Mouse (Mus musculus): ENCODE data around the gene Prpf4. TPM values are rescaled to one million over a fixed set of nuclear protein-coding genes. Genes with fewer than 3 reads are reported as not detected.

The Prpf4 gene
- total RNA-seq, 2 experiments from 2014 or later, result 13.3 to 16.1 TPM

GRCm38 (mm10) chr4:62433939-62434870 is 25.6 kb downstream of the Prpf4 start:
- intact Hi-C loops (cut with DNase I), result no loop called here

GRCm38 (mm10) chr4:62435081-62435480 is 26.5 kb downstream of the Prpf4 start, which contains the start of gene Rnf183:
Gene Rnf183, minus strand, starts transcription at chr4:62435252.
- intact Hi-C loops (cut with DNase I), result no loop called here

More at GRCm38 (mm10) chr4:62433939-62434870, 25.6 kb downstream of the Prpf4 start:
- no peak for DNase-seq

GRCm38 (mm10) chr4:62437256-62437778 is 28.7 kb downstream of the Prpf4 start:
- no peak for DNase-seq
- intact Hi-C loops (cut with DNase I), result no loop called here

More at GRCm38 (mm10) chr4:62435081-62435480, 26.5 kb downstream of the Prpf4 start, which contains the start of gene Rnf183:
- no peak for DNase-seq

DNA sequence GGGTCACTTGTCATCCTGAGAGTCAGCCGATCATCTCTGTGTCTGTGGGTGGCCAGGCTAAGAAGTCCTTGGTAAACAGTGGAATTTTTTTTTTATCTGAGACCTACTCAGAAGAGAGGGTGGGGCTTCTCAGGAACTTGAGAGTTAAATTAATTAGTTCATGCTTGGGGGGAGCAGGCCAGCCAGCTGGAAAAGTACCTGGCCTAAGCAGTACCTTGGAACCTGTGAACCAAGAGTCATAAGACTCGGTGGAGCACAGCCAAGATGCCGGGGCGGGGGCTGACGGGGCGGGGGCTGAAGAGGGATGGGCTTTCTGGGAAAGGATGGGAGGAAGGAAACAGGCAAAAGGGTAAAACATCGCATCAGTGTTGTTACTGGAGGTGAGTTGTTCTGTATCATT is 29.3 kb downstream of the Prpf4 start:
- intact Hi-C loops (cut with DNase I), result no loop called here

GRCm38 (mm10) chr4:62439793-62440192 is 31.2 kb downstream of the Prpf4 start:
- intact Hi-C loops (cut with DNase I), result no loop called here
- DNase-seq, result no peak

More for the DNA sequence above, 29.3 kb downstream of the Prpf4 start:
- DNase-seq, result no peak

DNA sequence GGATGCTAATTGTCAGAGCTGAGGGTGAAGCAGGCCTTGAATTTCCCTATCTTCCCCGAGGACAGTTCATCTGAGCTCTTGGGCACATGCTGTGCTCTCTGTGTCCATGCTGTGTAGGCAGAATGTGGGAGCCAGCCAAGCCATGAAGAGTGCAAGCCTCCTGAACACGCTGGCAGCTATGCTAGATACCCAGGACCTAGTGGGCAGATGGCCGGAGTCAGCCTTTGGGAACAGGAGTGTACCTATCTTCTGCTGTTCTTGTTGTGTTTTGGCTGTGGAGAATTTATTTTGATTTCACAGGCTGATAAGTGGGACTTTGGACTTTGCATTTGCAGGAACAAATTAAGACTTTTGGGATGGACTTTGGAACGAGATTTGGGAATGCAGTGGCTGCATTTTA is 31.9 kb downstream of the Prpf4 start:
- intact Hi-C loops (cut with DNase I), result no loop called here
- no peak for DNase-seq

DNA sequence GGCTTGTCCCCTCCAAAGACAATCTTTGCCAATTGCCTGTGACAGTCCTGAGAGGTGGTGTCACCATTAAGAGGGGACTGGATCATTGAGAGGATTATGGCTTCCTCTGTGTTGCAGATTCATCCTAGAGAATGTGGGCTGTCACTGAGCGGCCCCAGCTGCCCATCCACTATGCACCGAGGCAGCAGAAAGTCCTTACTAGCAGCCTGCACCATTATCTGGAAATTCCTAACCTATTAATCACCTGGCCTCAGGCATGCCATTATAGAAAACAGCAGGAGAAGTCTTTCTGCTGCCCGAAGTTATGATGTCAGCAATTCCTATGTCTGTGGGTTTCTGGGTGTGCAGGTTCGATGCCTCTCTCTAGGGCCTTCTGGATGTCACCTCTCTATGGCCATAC is 32.4 kb downstream of the Prpf4 start:
- intact Hi-C loops (cut with DNase I), result no loop called here

DNA sequence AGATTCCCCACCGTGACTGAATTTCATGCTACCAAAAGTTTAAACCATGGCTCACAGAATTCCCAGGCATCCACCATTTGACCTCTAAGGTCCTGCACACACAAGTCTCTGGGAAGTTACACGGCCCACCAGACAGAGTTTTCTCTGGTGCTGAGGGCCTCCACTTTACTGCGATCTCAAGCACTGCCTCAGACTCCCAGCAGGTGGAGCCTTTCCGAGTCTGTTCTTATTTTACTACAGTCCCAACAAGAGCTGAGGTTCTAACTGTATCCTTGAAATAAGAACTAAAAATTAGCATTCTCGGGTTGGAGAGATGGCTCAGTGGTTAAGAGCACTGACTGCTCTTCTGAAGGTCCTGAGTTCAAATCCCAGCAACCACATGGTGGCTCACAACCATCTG is 46.4 kb downstream of the Prpf4 start:
- no peak for DNase-seq
- intact Hi-C loops (cut with DNase I), result loop anchor here (5.0 kb wide), 1 partner anchor 42 kb away; no protein-coding TSS in a partner anchor

More for the DNA sequence above, 32.4 kb downstream of the Prpf4 start:
- DNase-seq, result no peak

DNA sequence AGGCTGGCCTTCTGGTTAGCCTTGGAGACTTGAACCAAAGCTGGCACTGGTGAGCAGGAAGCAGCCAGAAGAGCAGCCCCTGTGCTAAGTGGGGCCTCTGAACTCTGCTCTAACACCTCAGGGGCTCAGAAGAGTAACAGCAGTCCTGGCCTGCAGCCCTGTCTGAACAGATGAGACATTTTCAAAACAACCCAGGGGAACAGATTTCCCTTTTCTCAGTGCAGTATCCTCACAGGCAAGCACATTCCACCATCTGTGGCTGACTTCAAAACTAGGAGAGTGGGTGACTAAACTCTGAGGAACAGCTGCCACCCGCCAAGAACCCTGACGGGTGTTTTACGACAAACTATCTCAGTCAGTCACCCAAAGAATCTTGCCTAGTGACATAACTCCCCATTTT is 50.5 kb downstream of the Prpf4 start:
- DNase-seq, result no peak
- intact Hi-C loops (cut with DNase I), result loop anchor here (5.0 kb wide), 1 partner anchor 38 kb away; no protein-coding TSS in a partner anchor

- DNase-seq, result no peak
- intact Hi-C loops (cut with DNase I), result no loop called here
These were observed 51.8 kb downstream of the Prpf4 start for GRCm38 (mm10) chr4:62460348-62460747.

GRCm38 (mm10) chr4:62463124-62463523 is 54.5 kb downstream of the Prpf4 start:
- DNase-seq, result no peak
- intact Hi-C loops (cut with DNase I), result no loop called here

DNA sequence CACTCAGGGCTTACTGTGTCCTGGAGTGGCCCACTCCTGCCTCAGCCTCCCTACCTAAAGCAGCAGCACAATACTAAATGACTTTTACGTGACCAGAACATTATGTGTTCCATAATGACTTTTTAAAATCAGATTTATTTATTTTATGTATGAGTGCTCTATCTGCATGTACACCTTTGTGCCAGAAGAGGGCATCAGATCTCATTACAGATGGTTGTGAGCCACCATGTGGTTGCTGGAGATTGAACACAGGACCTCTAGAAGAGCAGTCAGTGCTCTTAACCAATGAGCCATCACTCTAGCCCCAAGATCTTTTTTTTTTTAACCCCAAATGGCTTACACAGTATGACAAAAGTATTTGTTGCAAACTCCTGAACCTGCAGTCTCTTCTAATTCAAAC is 59.6 kb downstream of the Prpf4 start:
- intact Hi-C loops (cut with DNase I), result no loop called here
- no peak for DNase-seq

GRCm38 (mm10) chr4:62470598-62471051 is 62.0 kb downstream of the Prpf4 start, which contains the start of gene Wdr31:
Gene Wdr31, minus strand, starts transcription at chr4:62470896.
- DNase-seq, result peak; percentile 39 to 66
- intact Hi-C loops (cut with DNase I), result no loop called here

GRCm38 (mm10) chr4:62472071-62472470 is 63.5 kb downstream of the Prpf4 start:
- intact Hi-C loops (cut with DNase I), result no loop called here

DNA sequence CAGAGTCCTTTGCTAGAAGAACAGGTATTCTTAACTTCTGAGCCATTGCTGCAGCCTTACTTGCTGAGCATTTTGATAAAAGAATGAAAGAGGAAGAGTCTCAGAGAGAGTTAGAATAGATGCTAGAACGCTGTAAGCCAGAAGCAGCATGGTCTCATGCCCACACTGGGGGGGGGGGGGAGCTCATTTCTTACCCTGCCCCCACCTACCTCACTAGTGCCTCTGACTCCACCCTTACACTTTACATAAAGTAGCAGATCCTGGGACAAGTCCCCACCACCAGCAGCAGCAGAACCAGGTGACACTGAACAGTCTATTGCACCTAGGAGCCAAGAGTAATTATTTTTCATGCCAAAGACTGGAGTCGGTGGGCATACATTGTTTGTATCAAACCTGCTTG is 66.5 kb downstream of the Prpf4 start:
- intact Hi-C loops (cut with DNase I), result no loop called here

More at GRCm38 (mm10) chr4:62472071-62472470, 63.5 kb downstream of the Prpf4 start:
- DNase-seq, result no peak

GRCm38 (mm10) chr4:62475793-62476192 is 67.2 kb downstream of the Prpf4 start:
- intact Hi-C loops (cut with DNase I), result no loop called here
- DNase-seq, result no peak

More for the DNA sequence above, 66.5 kb downstream of the Prpf4 start:
- no peak for DNase-seq

Other genes starting within 250 kb of the Prpf4 start
- 1 to 10 TPM in 1 of 2 experiments, under 1 TPM in 1; 0.72 to 1.2 TPM for gene Zfp37, start 177.8 kb upstream of the Prpf4 start, total RNA-seq (2021)
- gene Slc31a2, start 146.2 kb upstream of the Prpf4 start, total RNA-seq (2021), result 1 to 10 TPM; 4.1 to 4.4 TPM
- 10 to 100 TPM; 11.4 to 11.6 TPM for gene Fkbp15, start 48.2 kb upstream of the Prpf4 start, total RNA-seq (2021)
- 10 to 100 TPM; 10.2 to 10.3 TPM for gene Slc31a1, start 48.1 kb upstream of the Prpf4 start, total RNA-seq (2021)
- 10 to 100 TPM; 40.2 to 45.3 TPM for gene Cdc26, start 155 bp upstream of the Prpf4 start, total RNA-seq (2021)
- gene Rnf183, start 26.5 kb downstream of the Prpf4 start, total RNA-seq (2021), result not detected
- under 1 TPM in 1 of 2 experiments, not detected in 1; 0.22 TPM for gene Wdr31, start 62.1 kb downstream of the Prpf4 start, total RNA-seq (2021)
- gene Bspry, start 71.3 kb downstream of the Prpf4 start, total RNA-seq (2021), result under 1 TPM in 1 of 2 experiments, not detected in 1; 0.10 TPM
- 1 to 10 TPM in 1 of 2 experiments, under 1 TPM in 1; 0.84 to 1.3 TPM for gene Hdhd3, start 94.7 kb downstream of the Prpf4 start, total RNA-seq (2021)
- gene Alad, start 111.1 kb downstream of the Prpf4 start, total RNA-seq (2021), result 10 to 100 TPM; 24.5 to 26.3 TPM
- 10 to 100 TPM; 14.8 to 15.0 TPM for gene Pole3, start 116.3 kb downstream of the Prpf4 start, total RNA-seq (2021)
- gene 4933430I17Rik, start 116.6 kb downstream of the Prpf4 start, total RNA-seq (2021), result not detected
- 1 to 10 TPM; 7.5 to 9.5 TPM for gene Rgs3, start 151.1 kb downstream of the Prpf4 start, total RNA-seq (2021)